Mouse (Mus musculus) olfactory bulb, adult 2 months (tissue): Measurements from ENCODE around the gene Itga7. TPM values are rescaled to one million over a fixed set of nuclear protein-coding genes. Genes with fewer than 3 reads are reported as not detected.

Experiments
- H3K27ac ChIP-seq: fragments of 200-500 bp; 2 replicates; pipeline ENCODE4 v1.5.1; 2012; ENCODE audit warnings: low read depth, low read length; ENCODE audit not compliant: insufficient read depth
- H3K4me1 ChIP-seq: fragments of 200-500 bp; 2 replicates; pipeline ENCODE4 v1.6.1; 2012; ENCODE audit warnings: low read length; ENCODE audit not compliant: control insufficient read depth, insufficient read depth
- H3K4me3 ChIP-seq: fragments of 200-500 bp; 2 replicates; pipeline ENCODE4 v1.5.1; 2012; ENCODE audit warnings: mild to moderate bottlenecking, low read depth, low read length, moderate library complexity; ENCODE audit not compliant: insufficient read depth
- CTCF ChIP-seq: fragments of 200-500 bp; IDR thresholded peaks from 2 replicates; pipeline ENCODE4 v1.5.1; 2012; ENCODE audit warnings: low read depth, mild to moderate bottlenecking, low read length, moderate library complexity; ENCODE audit not compliant: insufficient read depth
- POLR2A ChIP-seq: fragments of 200-500 bp; IDR thresholded peaks from 2 replicates; pipeline ENCODE4 v1.6.1; 2012; ENCODE audit warnings: mild to moderate bottlenecking, low read depth, low read length, moderate library complexity; ENCODE audit not compliant: insufficient read depth
- WGBS: fragments of 180-500 bp; shearing (Covaris S2); methylation state at CpG from one replicate; pipeline ENCODE4 v1.1.7; 2018; 5-methylcytosine and 5-hydroxymethylcytosine counted together
- polyA plus RNA-seq: library from polyadenylated mRNA; stranded (reverse); fragments of >200 nt; gene quantifications from 2 replicates; pipeline ENCODE4 v1.2.4, GENCODE M21; 2012; ENCODE audit warnings: low replicate concordance; ENCODE audit not compliant: missing spikeins, insufficient read depth, insufficient read length

Itga7 gene
- polyA plus RNA-seq, 1 experiment: not detected

- WGBS: 27% methylated on average over 9 of the region's 9 CpGs
- peak within 1 kb of the TSS; percentile 85 for H3K4me3 ChIP-seq
- TF ChIP-seq CTCF (no peak), POLR2A (no peak)
- H3K27ac ChIP-seq: peak within 1 kb of the TSS; percentile 95
- peaks cover 17% of the 10 kb centered on the region for H3K4me1 ChIP-seq
These were observed 9.7 kb upstream of the Itga7 start, which contains the start of gene Bloc1s1 for GRCm38 (mm10) chr10:128923935-128924334. Bloc1s1 (minus strand) TSS chr10:128924035.

DNA sequence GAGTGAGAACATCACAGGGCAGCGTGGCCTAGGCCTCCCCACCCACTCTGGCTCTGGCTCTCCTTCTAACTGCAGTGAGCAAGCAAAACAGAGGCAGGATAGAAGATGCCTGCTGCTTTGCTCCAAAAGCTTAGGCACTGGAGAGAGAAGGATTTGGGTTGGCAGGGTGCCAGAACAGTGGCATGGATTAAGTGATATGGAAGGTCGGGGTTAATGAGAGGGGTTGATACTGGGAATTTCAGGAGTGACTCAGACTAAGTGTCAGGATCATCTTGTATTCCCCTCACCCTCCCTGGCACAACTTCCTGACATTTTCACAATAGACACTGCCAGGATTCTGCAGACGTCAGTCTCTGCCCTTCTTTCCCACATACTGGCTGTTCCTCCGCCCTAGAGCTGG, 5.3 kb upstream of the Itga7 start:
- H3K4me1 ChIP-seq: peaks cover 9% of the 10 kb centered on the region; the same call in 1 of the 2 replicates
- no peak for TF ChIP-seq POLR2A
- TF ChIP-seq CTCF: no peak
- no peak overlapping the region for H3K4me3 ChIP-seq
- WGBS: 33% methylated on average over 4 of the region's 4 CpGs
- no peak overlapping the region for H3K27ac ChIP-seq

GRCm38 (mm10) chr10:128929638-128930378, 3.8 kb upstream of the Itga7 start:
- TF ChIP-seq CTCF: no peak
- no peak for TF ChIP-seq POLR2A
- no peak overlapping the region for H3K4me3 ChIP-seq
- H3K27ac ChIP-seq: no peak overlapping the region
- 61% methylated on average over 7 of the region's 7 CpGs for WGBS
- H3K4me1 ChIP-seq: peaks cover 19% of the 10 kb centered on the region

DNA sequence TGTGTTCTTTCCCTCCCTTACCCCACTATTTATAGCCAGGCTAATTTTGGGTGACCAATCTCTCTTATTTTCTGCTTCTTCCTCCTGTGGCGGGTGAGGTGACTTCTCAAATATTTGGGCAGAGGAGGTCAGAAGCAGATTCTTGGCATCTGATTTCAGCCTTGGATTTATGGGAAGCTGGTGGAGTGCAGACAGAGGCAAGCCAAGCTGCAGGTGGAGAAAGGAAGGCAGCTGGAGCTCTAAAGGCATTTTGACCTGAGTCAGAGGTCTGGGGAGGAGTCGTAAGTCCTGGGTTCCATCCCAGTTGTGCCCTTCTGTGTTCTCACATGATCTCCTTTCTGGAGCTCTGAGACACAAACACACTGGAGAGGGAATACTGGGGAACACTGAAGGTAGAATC, 2.2 kb upstream of the Itga7 start:
- no peak overlapping the region for H3K27ac ChIP-seq
- H3K4me1 ChIP-seq: peaks cover 19% of the 10 kb centered on the region
- 50% methylated on average over 2 of the region's 2 CpGs for WGBS
- H3K4me3 ChIP-seq: no peak overlapping the region
- TF ChIP-seq POLR2A (no peak), CTCF (no peak)

DNA sequence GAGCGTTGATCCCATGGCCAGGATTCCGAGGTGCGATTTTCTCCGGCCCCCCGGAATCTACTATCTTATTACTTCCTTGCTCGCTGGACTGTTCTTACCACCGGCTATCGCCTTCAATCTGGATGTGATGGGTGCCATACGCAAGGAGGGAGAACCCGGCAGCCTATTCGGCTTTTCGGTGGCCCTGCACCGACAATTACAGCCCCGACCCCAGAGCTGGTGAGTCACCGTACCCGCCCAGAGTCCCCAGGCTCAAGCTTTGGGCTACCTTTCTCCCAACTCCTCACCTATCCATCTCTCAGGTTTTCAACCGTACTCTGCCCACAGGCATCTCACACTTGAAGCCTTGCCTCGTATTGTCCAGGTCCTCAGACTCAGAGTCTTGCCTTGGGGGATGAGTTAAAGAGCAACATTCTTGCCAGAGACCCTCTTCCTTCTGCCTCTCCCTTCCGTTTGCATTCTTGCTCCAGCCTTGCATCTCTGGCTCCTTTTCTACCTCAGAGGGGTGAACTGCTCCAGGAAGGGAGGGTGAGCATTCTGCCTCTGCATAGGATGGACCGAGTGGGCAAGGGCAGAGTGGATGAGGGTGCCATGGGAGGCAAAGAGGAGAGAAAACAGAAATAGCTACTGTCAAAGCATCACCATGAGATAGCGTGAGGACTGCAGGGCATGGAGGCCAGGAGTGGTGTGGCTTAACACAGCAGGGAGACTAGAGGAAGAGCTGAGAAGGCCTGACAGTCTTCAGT, 531 bp downstream of the Itga7 start:
- whole genome bisulfite sequencing: 7% methylated on average over 21 of the region's 21 CpGs
- peak overlapping the region; percentile 45 for H3K4me3 ChIP-seq
- TF ChIP-seq CTCF (no peak), POLR2A (no peak)
- H3K27ac ChIP-seq: no peak overlapping the region
- peaks cover 19% of the 10 kb centered on the region for H3K4me1 ChIP-seq

DNA sequence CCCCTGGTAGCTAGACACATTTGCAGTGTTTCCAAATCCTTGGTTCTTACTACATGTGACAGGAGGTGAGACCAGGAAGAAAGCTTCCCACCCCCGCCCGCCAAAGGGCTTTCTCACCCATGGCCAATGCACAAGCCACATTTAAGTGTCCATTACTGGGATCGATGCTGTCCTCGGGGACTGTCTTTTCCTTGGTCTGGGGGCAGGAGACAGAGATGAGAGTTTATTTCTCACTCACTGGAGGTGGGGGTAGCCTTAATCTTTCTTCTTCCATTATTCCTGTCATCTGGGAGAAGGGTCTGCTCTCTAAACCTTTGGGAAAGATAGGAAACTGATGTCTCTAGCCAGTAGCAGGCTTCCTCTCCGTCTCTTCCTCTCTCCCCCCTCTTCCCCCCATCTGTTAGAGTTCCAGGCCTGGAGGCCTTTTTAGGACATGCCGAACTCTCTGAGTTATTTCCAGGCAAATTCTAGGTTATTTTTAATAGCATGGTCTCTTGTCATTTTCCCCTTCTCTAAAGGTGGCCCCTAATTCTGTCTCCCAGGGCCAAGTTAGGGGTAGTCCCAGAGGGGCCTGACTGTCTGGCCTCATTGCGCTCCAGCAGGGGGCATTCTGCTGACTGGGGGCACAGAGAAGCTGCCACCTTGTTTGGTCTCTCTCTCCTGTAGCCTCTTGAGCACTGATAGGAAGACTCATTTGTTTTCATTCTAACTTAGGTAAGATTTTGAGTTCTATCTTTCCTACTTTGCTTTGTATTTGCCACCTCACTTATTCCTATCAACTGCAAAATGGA, 1.6 kb downstream of the Itga7 start:
- WGBS: 72% methylated on average over 7 of the region's 7 CpGs
- no peak overlapping the region for H3K27ac ChIP-seq
- peaks cover 12% of the 10 kb centered on the region for H3K4me1 ChIP-seq
- no peak overlapping the region for H3K4me3 ChIP-seq
- no peak for TF ChIP-seq POLR2A
- TF ChIP-seq CTCF: no peak

DNA sequence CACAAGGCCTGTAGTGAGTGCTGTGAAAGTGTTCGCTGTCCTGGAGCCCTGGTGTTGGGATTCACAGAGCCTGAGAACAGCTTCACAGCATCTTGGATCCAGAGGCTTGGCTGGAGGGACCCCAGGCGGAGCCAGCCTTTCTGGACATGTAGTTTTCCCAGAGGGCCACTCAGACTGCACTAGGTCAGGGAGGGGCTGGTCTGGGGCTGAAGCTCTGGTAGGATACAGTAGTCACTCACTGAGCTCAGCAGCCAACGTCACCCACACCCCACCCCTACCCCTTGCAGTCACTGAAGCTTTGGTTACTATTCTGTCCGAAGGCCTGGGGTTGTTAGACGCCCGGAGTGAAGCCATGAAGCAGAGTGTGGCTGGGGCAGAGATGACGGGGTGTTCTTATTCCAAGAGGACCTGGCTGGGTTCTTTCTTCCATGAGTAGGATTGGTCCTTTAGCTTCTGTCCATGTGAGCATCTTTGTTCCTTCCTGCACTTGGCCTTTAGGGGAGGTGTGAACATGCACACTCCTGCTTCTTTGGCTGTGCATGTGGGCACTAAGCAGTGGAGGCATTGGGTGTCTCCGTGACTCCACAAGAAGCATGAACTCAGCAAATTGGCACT, 2.3 kb downstream of the Itga7 start:
- no peak for TF ChIP-seq POLR2A
- no peak for TF ChIP-seq CTCF
- no peak overlapping the region for H3K27ac ChIP-seq
- peaks cover 12% of the 10 kb centered on the region for H3K4me1 ChIP-seq
- 71% methylated on average over 8 of the region's 8 CpGs for WGBS
- H3K4me3 ChIP-seq: peak overlapping the region; percentile 2; the same call in 1 of the 2 replicates

DNA sequence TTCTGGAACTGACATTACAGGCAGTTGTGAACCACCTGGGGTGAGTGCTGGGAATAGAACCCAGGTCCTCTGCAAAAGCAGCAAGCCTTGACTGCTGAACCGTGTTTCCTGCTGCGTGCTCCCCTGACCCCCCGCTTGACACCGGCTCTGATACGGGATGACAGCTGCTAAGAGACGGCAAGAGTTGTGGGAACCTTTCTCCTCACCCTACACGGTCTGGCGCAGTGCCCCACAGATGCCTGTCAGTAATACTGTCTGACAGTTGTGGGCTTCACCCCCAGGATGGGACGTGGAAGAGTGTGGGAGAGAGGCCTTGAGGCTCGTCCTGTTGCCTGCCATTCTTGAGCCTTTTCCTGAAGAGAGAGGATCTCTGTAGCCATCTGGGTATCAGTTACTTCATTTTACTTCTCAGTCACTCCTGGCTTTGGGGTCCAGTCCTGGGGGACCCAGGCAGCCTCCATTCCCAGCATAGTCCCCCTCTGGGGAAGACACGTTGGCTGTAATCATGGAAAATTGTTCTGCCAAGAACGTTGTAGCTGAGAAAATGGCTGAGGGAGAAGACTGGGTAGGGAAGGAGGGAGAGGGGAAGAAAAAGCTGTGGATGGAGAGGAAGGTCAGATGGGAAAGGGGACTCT, 4.3 kb downstream of the Itga7 start:
- H3K4me3 ChIP-seq: no peak overlapping the region
- no peak for TF ChIP-seq CTCF
- TF ChIP-seq POLR2A: no peak
- WGBS: 80% methylated on average over 12 of the region's 12 CpGs
- no peak overlapping the region for H3K27ac ChIP-seq
- peaks cover 10% of the 10 kb centered on the region for H3K4me1 ChIP-seq
